Mouse (Mus musculus) stomach, embryonic 14.5 days (tissue): Measurements from ENCODE around the gene Anxa8. TPM values are rescaled to one million over a fixed set of nuclear protein-coding genes. Genes with fewer than 3 reads are reported as not detected.

ENCODE experiments used
- ATAC-seq: fragments of 200-750 bp; cut with Nextera tagmentation; 2 replicates; pipeline ENCODE4 v1.8.0; 2017; ENCODE audit warnings: low read depth, moderate TSS enrichment; ENCODE audit not compliant: insufficient number of reproducible peaks, insufficient read depth, low FRiP score
- H3K27ac ChIP-seq: fragments of 300-500 bp; sonication (generic); 2 replicates; pipeline ENCODE4 v1.5.1; 2014; ENCODE audit warnings: mild to moderate bottlenecking, low read length, moderate library complexity, mixed read lengths
- H3K27me3 ChIP-seq: fragments of 300-500 bp; sonication (generic); 2 replicates; pipeline ENCODE4 v1.6.1; 2014; ENCODE audit warnings: low read length, control low read depth, mixed read lengths; ENCODE audit not compliant: control insufficient read depth, insufficient read depth
- H3K36me3 ChIP-seq: fragments of 300-500 bp; sonication (generic); 2 replicates; pipeline ENCODE4 v1.6.1; 2014; ENCODE audit warnings: mild to moderate bottlenecking, control low read depth, low read length, moderate library complexity, mixed read lengths; ENCODE audit not compliant: control insufficient read depth, insufficient read depth
- H3K4me1 ChIP-seq: fragments of 300-500 bp; sonication (generic); 2 replicates; pipeline ENCODE4 v1.6.1; 2014; ENCODE audit warnings: low read length, control low read depth, mixed read lengths; ENCODE audit not compliant: control insufficient read depth, insufficient read depth
- H3K4me2 ChIP-seq: fragments of 300-500 bp; sonication (generic); replicated peaks from 2 replicates; pipeline ENCODE4 v1.6.1; 2014; ENCODE audit warnings: low read depth, low read length, control low read depth
- H3K4me3 ChIP-seq: fragments of 300-500 bp; sonication (generic); 2 replicates; pipeline ENCODE4 v1.5.1; 2014; ENCODE audit warnings: low read depth, low read length, control low read depth
- H3K9ac ChIP-seq: fragments of 300-500 bp; sonication (generic); replicated peaks from 2 replicates; pipeline ENCODE4 v1.6.1; 2014; ENCODE audit warnings: low read depth, mild to moderate bottlenecking, control low read depth, low read length, moderate library complexity, mixed read lengths
- H3K9me3 ChIP-seq: fragments of 300-500 bp; sonication (generic); 2 replicates; pipeline ENCODE4 v1.6.1; 2016; ENCODE audit warnings: low read depth, low read length, control low read depth; ENCODE audit not compliant: control insufficient read depth
- WGBS: fragments of 180-500 bp; shearing (Covaris S2); extraction: QIAGEN DNeasy Blood & Tissue Kit; methylation state at CpG from one replicate; pipeline ENCODE4 v1.1.7; 2014; 5-methylcytosine and 5-hydroxymethylcytosine counted together
- polyA plus RNA-seq: library from polyadenylated mRNA; unstranded; fragments of >200 nt; fragmentation: Nextera tagmentation; extraction: Ambion mirVana; gene quantifications from 2 replicates; pipeline ENCODE4 v1.2.1, GENCODE M21; 2014

Gene Anxa8
- polyA plus RNA-seq, 1 experiment from 2014 or later: 50.6 TPM

GRCm38 (mm10) chr14:34131216-34131615 is 45.4 kb downstream of the Anxa8 start:
- Histone ChIP-seq H3K4me2 (no peak overlapping the region), H3K9ac (no peak overlapping the region), H3K4me1 (no peaks in the 10 kb centered on the region), H3K4me3 (no peak overlapping the region), H3K36me3 (no peaks in the 10 kb centered on the region), H3K27ac (no peak overlapping the region), H3K27me3 (no peaks in the 10 kb centered on the region), H3K9me3 (no peaks in the 10 kb centered on the region)
- ATAC-seq: no peak
- 60% methylated on average over 6 of the region's 6 CpGs for WGBS

- H3K27ac ChIP-seq: no peak overlapping the region
- H3K4me1 ChIP-seq: no peaks in the 10 kb centered on the region
- no peak overlapping the region for H3K4me2 ChIP-seq
- H3K9ac ChIP-seq: no peak overlapping the region
- H3K36me3 ChIP-seq: no peaks in the 10 kb centered on the region
- H3K9me3 ChIP-seq: no peaks in the 10 kb centered on the region
- ATAC-seq: no peak
- no peak overlapping the region for H3K4me3 ChIP-seq
- no peaks in the 10 kb centered on the region for H3K27me3 ChIP-seq
These were observed 49.6 kb downstream of the Anxa8 start for GRCm38 (mm10) chr14:34135391-34135790.

GRCm38 (mm10) chr14:34139671-34140664 is 54.2 kb downstream of the Anxa8 start:
- Histone ChIP-seq H3K4me1 (no peaks in the 10 kb centered on the region), H3K4me2 (no peak overlapping the region), H3K36me3 (no peaks in the 10 kb centered on the region), H3K27me3 (no peaks in the 10 kb centered on the region), H3K4me3 (no peak overlapping the region), H3K27ac (no peak overlapping the region), H3K9me3 (no peaks in the 10 kb centered on the region), H3K9ac (no peak overlapping the region)
- 75% methylated on average over 15 of the region's 15 CpGs for WGBS
- no peak for ATAC-seq

- 48% methylated on average over 1 of the region's 1 CpGs for WGBS
These were observed 56.5 kb downstream of the Anxa8 start for GRCm38 (mm10) chr14:34142316-34142715.

DNA sequence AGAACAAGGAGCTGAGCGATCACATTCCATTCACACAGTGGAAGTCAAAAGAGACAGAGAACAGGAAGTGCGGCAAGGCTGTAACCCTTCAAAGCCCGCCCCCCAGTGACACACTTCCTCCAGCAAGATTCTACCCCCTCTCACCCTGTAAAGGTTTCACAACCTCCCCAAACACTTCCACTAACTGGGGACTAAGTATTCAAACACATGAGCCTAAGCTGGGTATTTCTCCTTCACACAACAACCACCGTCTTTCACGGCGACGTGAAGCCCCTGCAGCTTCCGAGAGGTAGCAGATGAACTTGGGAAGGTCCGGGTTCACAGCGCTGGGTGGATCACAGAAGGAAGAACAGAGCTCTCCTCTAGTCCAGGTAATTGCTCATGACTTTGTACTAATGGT is 57.1 kb downstream of the Anxa8 start:
- WGBS: 89% methylated on average over 10 of the region's 10 CpGs
- H3K4me3 ChIP-seq: no peak overlapping the region

More at GRCm38 (mm10) chr14:34142316-34142715, 56.5 kb downstream of the Anxa8 start:
- no peaks in the 10 kb centered on the region for H3K27me3 ChIP-seq
- ATAC-seq: no peak
- H3K4me2 ChIP-seq: no peak overlapping the region
- no peaks in the 10 kb centered on the region for H3K9me3 ChIP-seq
- H3K4me1 ChIP-seq: no peaks in the 10 kb centered on the region
- H3K4me3 ChIP-seq: no peak overlapping the region
- H3K27ac ChIP-seq: no peak overlapping the region
- H3K9ac ChIP-seq: no peak overlapping the region
- no peaks in the 10 kb centered on the region for H3K36me3 ChIP-seq

More for the DNA sequence above, 57.1 kb downstream of the Anxa8 start:
- no peaks in the 10 kb centered on the region for H3K27me3 ChIP-seq
- H3K4me1 ChIP-seq: no peaks in the 10 kb centered on the region
- ATAC-seq: no peak
- no peak overlapping the region for H3K27ac ChIP-seq
- no peaks in the 10 kb centered on the region for H3K9me3 ChIP-seq
- no peak overlapping the region for H3K4me2 ChIP-seq
- H3K36me3 ChIP-seq: no peaks in the 10 kb centered on the region
- no peak overlapping the region for H3K9ac ChIP-seq

Other genes with a start within 250 kb of the Anxa8 start
- 5.8 and 6.7 TPM in 2 replicates for gene Gdf10, start 162.4 kb upstream of the Anxa8 start, polyA plus RNA-seq
- not detected in 2 replicates for gene Gdf2, start 144.9 kb upstream of the Anxa8 start, polyA plus RNA-seq
- gene Rbp3, start 132.0 kb upstream of the Anxa8 start, polyA plus RNA-seq: not detected in 2 replicates
- 0.31 and 0.45 TPM in 2 replicates for gene Zfp488, start 107.2 kb upstream of the Anxa8 start, polyA plus RNA-seq
- not detected in 2 replicates for gene Gm30083, start 70.8 kb upstream of the Anxa8 start, polyA plus RNA-seq
- gene Gm5460, start 69.2 kb upstream of the Anxa8 start, polyA plus RNA-seq: not detected in 2 replicates
- not detected in 2 replicates for gene Antxrl, start 33.3 kb upstream of the Anxa8 start, polyA plus RNA-seq
- gene A630023A22Rik, start 16.8 kb downstream of the Anxa8 start, polyA plus RNA-seq: 0.69 TPM in 1 of 2 replicates, not detected in the other
- 0.13 and 0.19 TPM in 2 replicates for gene Npy4r, start 66.5 kb downstream of the Anxa8 start, polyA plus RNA-seq
- gene Gprin2, start 115.7 kb downstream of the Anxa8 start, polyA plus RNA-seq: 0.29 and 0.32 TPM in 2 replicates
- 0.58 and 0.81 TPM in 2 replicates for gene Syt15, start 133.6 kb downstream of the Anxa8 start, polyA plus RNA-seq
- gene Shld2, start 224.5 kb downstream of the Anxa8 start, polyA plus RNA-seq: 8.0 and 8.6 TPM in 2 replicates
- 76.5 and 82.5 TPM in 2 replicates for gene Glud1, start 224.7 kb downstream of the Anxa8 start, polyA plus RNA-seq